Mouse (Mus musculus): ENCODE data around the gene Dbndd2. TPM values are rescaled to one million over a fixed set of nuclear protein-coding genes. Genes with fewer than 3 reads are reported as not detected.

The Dbndd2 gene
- total and polyA plus RNA-seq, 3 experiments = 6.9 to 11.9 TPM; not detected in 1

GRCm38 (mm10) chr2:164542598-164542997, 56.7 kb downstream of the Dbndd2 start:
- no peaks in the 10 kb centered on the region for H3K36me3 ChIP-seq (ENCODE audit: control insufficient read depth in 1 of 2, insufficient read depth in 2 of 2, low read length in 2 of 2)
- H3K9me3 ChIP-seq (replicated peaks; ENCODE audit: insufficient read depth, low read length) = no peaks in the 10 kb centered on the region
- H3K9ac ChIP-seq (ENCODE audit: control insufficient read depth, low read depth, low read length, poor library complexity, severe bottlenecking) = no peak overlapping the region
- H3K4me1 ChIP-seq (ENCODE audit: control insufficient read depth in 1 of 2, insufficient read depth in 2 of 2, low read length in 2 of 2) = no peaks in the 10 kb centered on the region
- peaks cover 3% of the 10 kb centered on the region in 2 experiments; a peak in 3 of 4 replicates for H3K27me3 ChIP-seq (ENCODE audit: control insufficient read depth in 1 of 2, insufficient read depth in 2 of 2, low read length in 2 of 2)
- H3K27ac ChIP-seq (ENCODE audit: control insufficient read depth, low read depth, low read length) = no peak overlapping the region
- TF ChIP-seq UBTF (IDR thresholded peaks at IDR 0.05; ENCODE audit: borderline replicate concordance, insufficient read depth, low read depth, low read length) (no peak), SMC3 (IDR thresholded peaks at IDR 0.05; ENCODE audit: low read depth, low read length) (no peak), MAX (IDR thresholded peaks at IDR 0.05; ENCODE audit: low read length) (no peak), NELFE (IDR thresholded peaks at IDR 0.05; ENCODE audit: low read depth, low read length) (no peak), TCF12 (IDR thresholded peaks at IDR 0.05; ENCODE audit: low read depth, low read length) (no peak), CTCF (IDR thresholded peaks at IDR 0.05 in 2 of 3, conservative IDR thresholded peaks at IDR 0.05 in 1 of 3; ENCODE audit: control insufficient read depth in 1 of 3, insufficient read depth in 1 of 3, low read depth in 2 of 3, low read length in 3 of 3, poor library complexity in 1 of 3, severe bottlenecking in 1 of 3) (no peak), E2F4 (IDR thresholded peaks at IDR 0.05; ENCODE audit: borderline replicate concordance, low read depth, low read length) (no peak), MAFK (IDR thresholded peaks at IDR 0.05; ENCODE audit: borderline replicate concordance, low read depth, low read length) (no peak), SIN3A (IDR thresholded peaks at IDR 0.05; ENCODE audit: low read length) (no peak), JUND (IDR thresholded peaks at IDR 0.05; ENCODE audit: low read depth, low read length) (no peak), CHD1 (IDR thresholded peaks at IDR 0.05; ENCODE audit: low read depth, low read length) (no peak), MYB (IDR thresholded peaks at IDR 0.05; ENCODE audit: low read depth, low read length) (no peak), GABPA (IDR thresholded peaks at IDR 0.05; ENCODE audit: low read depth, low read length) (no peak), HCFC1 (IDR thresholded peaks at IDR 0.05; ENCODE audit: low read depth, low read length) (no peak)
- DNase-seq (ENCODE audit: low read depth, low spot score) = no peak
- no peaks in the 10 kb centered on the region for H3K79me2 ChIP-seq (ENCODE audit: control insufficient read depth, insufficient read depth, low read length, poor library complexity)
- H3K4me3 ChIP-seq (ENCODE audit: control insufficient read depth in 1 of 2, insufficient read depth in 1 of 2, low read depth in 2 of 2, low read length in 2 of 2) = no peak overlapping the region

Other genes with a start within 250 kb of the Dbndd2 start
- not detected in 2 replicates for gene Svs2, start 247.6 kb upstream of the Dbndd2 start, total RNA-seq (2012; rRNA removed)
- not detected for gene Svs2, start 247.6 kb upstream of the Dbndd2 start, polyA plus RNA-seq (2012; ENCODE audit: insufficient read depth in 1 of 2, insufficient read length in 2 of 2, low read depth in 1 of 2, low replicate concordance in 2 of 2, missing spikeins in 1 of 2)
- not detected in 2 replicates for gene Svs3b, start 229.5 kb upstream of the Dbndd2 start, total RNA-seq (2012; rRNA removed)
- not detected for gene Svs3b, start 229.5 kb upstream of the Dbndd2 start, polyA plus RNA-seq (2012; ENCODE audit: insufficient read depth in 1 of 2, insufficient read length in 2 of 2, low read depth in 1 of 2, low replicate concordance in 2 of 2, missing spikeins in 1 of 2)
- gene Svs4, start 207.6 kb upstream of the Dbndd2 start, total RNA-seq (2012; rRNA removed) = not detected in 2 replicates
- not detected for gene Svs4, start 207.6 kb upstream of the Dbndd2 start, polyA plus RNA-seq (2012; ENCODE audit: insufficient read depth in 1 of 2, insufficient read length in 2 of 2, low read depth in 1 of 2, low replicate concordance in 2 of 2, missing spikeins in 1 of 2)
- not detected in 2 replicates for gene Svs3a, start 196.8 kb upstream of the Dbndd2 start, total RNA-seq (2012; rRNA removed)
- gene Svs3a, start 196.8 kb upstream of the Dbndd2 start, polyA plus RNA-seq (2012; ENCODE audit: insufficient read depth in 1 of 2, insufficient read length in 2 of 2, low read depth in 1 of 2, low replicate concordance in 2 of 2, missing spikeins in 1 of 2) = not detected
- not detected in 2 replicates for gene Svs6, start 169.4 kb upstream of the Dbndd2 start, total RNA-seq (2012; rRNA removed)
- not detected for gene Svs6, start 169.4 kb upstream of the Dbndd2 start, polyA plus RNA-seq (2012; ENCODE audit: insufficient read depth in 1 of 2, insufficient read length in 2 of 2, low read depth in 1 of 2, low replicate concordance in 2 of 2, missing spikeins in 1 of 2)
- gene Svs5, start 153.4 kb upstream of the Dbndd2 start, total RNA-seq (2012; rRNA removed) = not detected in 2 replicates
- gene Svs5, start 153.4 kb upstream of the Dbndd2 start, polyA plus RNA-seq (2012; ENCODE audit: insufficient read depth in 1 of 2, insufficient read length in 2 of 2, low read depth in 1 of 2, low replicate concordance in 2 of 2, missing spikeins in 1 of 2) = not detected
- not detected in 2 replicates for gene Slpi, start 97.0 kb upstream of the Dbndd2 start, total RNA-seq (2012; rRNA removed)
- gene Slpi, start 97.0 kb upstream of the Dbndd2 start, polyA plus RNA-seq (2012; ENCODE audit: insufficient read depth in 1 of 2, insufficient read length in 2 of 2, low read depth in 1 of 2, low replicate concordance in 2 of 2, missing spikeins in 1 of 2) = not detected
- gene Rbpjl, start 83.0 kb upstream of the Dbndd2 start, total RNA-seq (2012; rRNA removed) = not detected in 2 replicates
- under 1 TPM in 1 of 2 experiments, not detected in 1; 0.07 TPM for gene Rbpjl, start 83.0 kb upstream of the Dbndd2 start, polyA plus RNA-seq (2012; ENCODE audit: insufficient read depth in 1 of 2, insufficient read length in 2 of 2, low read depth in 1 of 2, low replicate concordance in 2 of 2, missing spikeins in 1 of 2)
- not detected in 2 replicates for gene Matn4, start 80.9 kb upstream of the Dbndd2 start, total RNA-seq (2012; rRNA removed)
- not detected for gene Matn4, start 80.9 kb upstream of the Dbndd2 start, polyA plus RNA-seq (2012; ENCODE audit: insufficient read depth in 1 of 2, insufficient read length in 2 of 2, low read depth in 1 of 2, low replicate concordance in 2 of 2, missing spikeins in 1 of 2)
- gene Sdc4, start 42.2 kb upstream of the Dbndd2 start, total RNA-seq (2012; rRNA removed) = not detected in 2 replicates
- gene Sdc4, start 42.2 kb upstream of the Dbndd2 start, polyA plus RNA-seq (2012; ENCODE audit: insufficient read depth in 1 of 2, insufficient read length in 2 of 2, low read depth in 1 of 2, low replicate concordance in 2 of 2, missing spikeins in 1 of 2) = not detected
- gene Sys1, start 29.1 kb upstream of the Dbndd2 start, total RNA-seq (2012; rRNA removed) = 94.3 and 96.5 TPM in 2 replicates
- gene Sys1, start 29.1 kb upstream of the Dbndd2 start, polyA plus RNA-seq (2012; ENCODE audit: insufficient read depth in 1 of 2, insufficient read length in 2 of 2, low read depth in 1 of 2, low replicate concordance in 2 of 2, missing spikeins in 1 of 2) = 10 to 100 TPM in 1 of 2 experiments, not detected in 1; 85.8 TPM
- gene Gm20458, start 25.1 kb upstream of the Dbndd2 start, total RNA-seq (2012; rRNA removed) = 1.0 TPM in 1 of 2 replicates, not detected in the other
- 10 to 100 TPM in 1 of 2 experiments, not detected in 1; 19.2 TPM for gene Gm20458, start 25.1 kb upstream of the Dbndd2 start, polyA plus RNA-seq (2012; ENCODE audit: insufficient read depth in 1 of 2, insufficient read length in 2 of 2, low read depth in 1 of 2, low replicate concordance in 2 of 2, missing spikeins in 1 of 2)
- gene Trp53tg5, start 12.4 kb upstream of the Dbndd2 start, total RNA-seq (2012; rRNA removed) = not detected in 2 replicates
- under 1 TPM in 1 of 2 experiments, not detected in 1; 0.13 TPM for gene Trp53tg5, start 12.4 kb upstream of the Dbndd2 start, polyA plus RNA-seq (2012; ENCODE audit: insufficient read depth in 1 of 2, insufficient read length in 2 of 2, low read depth in 1 of 2, low replicate concordance in 2 of 2, missing spikeins in 1 of 2)
- 35.8 and 39.8 TPM in 2 replicates for gene Pigt, start 11.4 kb downstream of the Dbndd2 start, total RNA-seq (2012; rRNA removed)
- gene Pigt, start 11.4 kb downstream of the Dbndd2 start, polyA plus RNA-seq (2012; ENCODE audit: insufficient read depth in 1 of 2, insufficient read length in 2 of 2, low read depth in 1 of 2, low replicate concordance in 2 of 2, missing spikeins in 1 of 2) = 100 to 1,000 TPM in 1 of 2 experiments, not detected in 1; 115 TPM
- gene Wfdc2, start 76.3 kb downstream of the Dbndd2 start, total RNA-seq (2012; rRNA removed) = not detected in 2 replicates
- not detected for gene Wfdc2, start 76.3 kb downstream of the Dbndd2 start, polyA plus RNA-seq (2012; ENCODE audit: insufficient read depth in 1 of 2, insufficient read length in 2 of 2, low read depth in 1 of 2, low replicate concordance in 2 of 2, missing spikeins in 1 of 2)
- not detected in 2 replicates for gene Spint3, start 87.4 kb downstream of the Dbndd2 start, total RNA-seq (2012; rRNA removed)
- not detected for gene Spint3, start 87.4 kb downstream of the Dbndd2 start, polyA plus RNA-seq (2012; ENCODE audit: insufficient read depth in 1 of 2, insufficient read length in 2 of 2, low read depth in 1 of 2, low replicate concordance in 2 of 2, missing spikeins in 1 of 2)
- not detected in 2 replicates for gene Wfdc6a, start 99.3 kb downstream of the Dbndd2 start, total RNA-seq (2012; rRNA removed)
- gene Wfdc6a, start 99.3 kb downstream of the Dbndd2 start, polyA plus RNA-seq (2012; ENCODE audit: insufficient read depth in 1 of 2, insufficient read length in 2 of 2, low read depth in 1 of 2, low replicate concordance in 2 of 2, missing spikeins in 1 of 2) = not detected
- gene Eppin, start 107.5 kb downstream of the Dbndd2 start, total RNA-seq (2012; rRNA removed) = not detected in 2 replicates
- gene Eppin, start 107.5 kb downstream of the Dbndd2 start, polyA plus RNA-seq (2012; ENCODE audit: insufficient read depth in 1 of 2, insufficient read length in 2 of 2, low read depth in 1 of 2, low replicate concordance in 2 of 2, missing spikeins in 1 of 2) = not detected
- not detected in 2 replicates for gene Wfdc6b, start 127.4 kb downstream of the Dbndd2 start, total RNA-seq (2012; rRNA removed)
- not detected for gene Wfdc6b, start 127.4 kb downstream of the Dbndd2 start, polyA plus RNA-seq (2012; ENCODE audit: insufficient read depth in 1 of 2, insufficient read length in 2 of 2, low read depth in 1 of 2, low replicate concordance in 2 of 2, missing spikeins in 1 of 2)
- gene Wfdc8, start 127.5 kb downstream of the Dbndd2 start, total RNA-seq (2012; rRNA removed) = not detected in 2 replicates
- gene Wfdc8, start 127.5 kb downstream of the Dbndd2 start, polyA plus RNA-seq (2012; ENCODE audit: insufficient read depth in 1 of 2, insufficient read length in 2 of 2, low read depth in 1 of 2, low replicate concordance in 2 of 2, missing spikeins in 1 of 2) = not detected
- gene Wfdc16, start 152.7 kb downstream of the Dbndd2 start, total RNA-seq (2012; rRNA removed) = not detected in 2 replicates
- gene Wfdc16, start 152.7 kb downstream of the Dbndd2 start, polyA plus RNA-seq (2012; ENCODE audit: insufficient read depth in 1 of 2, insufficient read length in 2 of 2, low read depth in 1 of 2, low replicate concordance in 2 of 2, missing spikeins in 1 of 2) = not detected
- gene Wfdc10, start 169.9 kb downstream of the Dbndd2 start, total RNA-seq (2012; rRNA removed) = not detected in 2 replicates
- not detected for gene Wfdc10, start 169.9 kb downstream of the Dbndd2 start, polyA plus RNA-seq (2012; ENCODE audit: insufficient read depth in 1 of 2, insufficient read length in 2 of 2, low read depth in 1 of 2, low replicate concordance in 2 of 2, missing spikeins in 1 of 2)
- not detected in 2 replicates for gene Wfdc9, start 170.5 kb downstream of the Dbndd2 start, total RNA-seq (2012; rRNA removed)
- gene Wfdc9, start 170.5 kb downstream of the Dbndd2 start, polyA plus RNA-seq (2012; ENCODE audit: insufficient read depth in 1 of 2, insufficient read length in 2 of 2, low read depth in 1 of 2, low replicate concordance in 2 of 2, missing spikeins in 1 of 2) = not detected
- gene Wfdc11, start 188.0 kb downstream of the Dbndd2 start, total RNA-seq (2012; rRNA removed) = not detected in 2 replicates
- gene Wfdc11, start 188.0 kb downstream of the Dbndd2 start, polyA plus RNA-seq (2012; ENCODE audit: insufficient read depth in 1 of 2, insufficient read length in 2 of 2, low read depth in 1 of 2, low replicate concordance in 2 of 2, missing spikeins in 1 of 2) = not detected
- 0.12 TPM in 1 of 2 replicates, not detected in the other for gene Wfdc13, start 199.0 kb downstream of the Dbndd2 start, total RNA-seq (2012; rRNA removed)
- gene Wfdc13, start 199.0 kb downstream of the Dbndd2 start, polyA plus RNA-seq (2012; ENCODE audit: insufficient read depth in 1 of 2, insufficient read length in 2 of 2, low read depth in 1 of 2, low replicate concordance in 2 of 2, missing spikeins in 1 of 2) = not detected
- gene Spint4, start 212.4 kb downstream of the Dbndd2 start, total RNA-seq (2012; rRNA removed) = not detected in 2 replicates
- gene Spint4, start 212.4 kb downstream of the Dbndd2 start, polyA plus RNA-seq (2012; ENCODE audit: insufficient read depth in 1 of 2, insufficient read length in 2 of 2, low read depth in 1 of 2, low replicate concordance in 2 of 2, missing spikeins in 1 of 2) = not detected
- gene Spint5, start 229.2 kb downstream of the Dbndd2 start, total RNA-seq (2012; rRNA removed) = not detected in 2 replicates
- gene Spint5, start 229.2 kb downstream of the Dbndd2 start, polyA plus RNA-seq (2012; ENCODE audit: insufficient read depth in 1 of 2, insufficient read length in 2 of 2, low read depth in 1 of 2, low replicate concordance in 2 of 2, missing spikeins in 1 of 2) = not detected